Mouse (Mus musculus) adrenal gland, adult (tissue): ENCODE data around the gene Mlxip.

ENCODE experiments used
- DNase-seq, 2 experiments: peaks; one replicate each; pipeline ENCODE4 v3.0.0; 2022 to 2023; ENCODE audit warnings: low spot score in 1 of 2; ENCODE audit not compliant: inconsistent age in 2 of 2

Mlxip gene

DNA sequence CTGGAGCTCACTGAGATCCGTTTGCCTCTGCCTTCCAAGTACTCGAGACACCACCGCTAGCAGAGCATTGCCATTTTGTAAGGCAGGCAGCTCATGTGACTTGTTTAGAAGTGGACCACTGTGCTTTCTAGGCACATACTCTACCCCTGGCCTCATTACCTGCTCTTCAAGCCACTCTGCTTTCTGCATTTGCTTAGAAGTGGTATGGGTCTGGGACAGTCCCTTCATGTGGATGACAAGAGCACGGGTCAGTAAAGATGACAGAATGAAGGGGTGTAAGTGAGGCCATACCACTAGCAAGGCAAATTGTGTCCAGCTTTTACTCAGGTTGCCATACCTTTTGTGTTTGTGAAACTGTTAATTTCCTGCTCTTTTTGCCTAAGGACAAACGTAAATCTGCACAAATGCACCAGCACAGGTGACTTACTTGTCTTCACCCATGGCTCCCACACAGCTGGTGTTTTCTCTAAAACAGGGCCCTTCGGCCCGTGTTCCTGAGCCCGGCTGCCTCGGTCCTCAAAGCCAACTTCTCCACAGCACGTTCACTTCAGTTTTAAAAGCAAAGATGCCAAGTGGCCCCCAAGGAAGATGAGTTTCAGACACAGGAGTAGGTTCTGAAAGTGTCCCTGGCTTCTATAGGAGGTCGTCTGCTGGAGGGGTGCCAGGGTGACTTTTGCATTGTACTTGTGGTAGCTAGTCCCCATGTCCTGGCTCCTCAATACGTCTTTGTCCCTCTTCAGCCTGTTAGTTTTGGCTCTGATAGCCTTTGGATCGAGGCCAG, 37.1 kb downstream of the Mlxip start:
- DNase-seq: peak; percentile 69 to 90

DNA sequence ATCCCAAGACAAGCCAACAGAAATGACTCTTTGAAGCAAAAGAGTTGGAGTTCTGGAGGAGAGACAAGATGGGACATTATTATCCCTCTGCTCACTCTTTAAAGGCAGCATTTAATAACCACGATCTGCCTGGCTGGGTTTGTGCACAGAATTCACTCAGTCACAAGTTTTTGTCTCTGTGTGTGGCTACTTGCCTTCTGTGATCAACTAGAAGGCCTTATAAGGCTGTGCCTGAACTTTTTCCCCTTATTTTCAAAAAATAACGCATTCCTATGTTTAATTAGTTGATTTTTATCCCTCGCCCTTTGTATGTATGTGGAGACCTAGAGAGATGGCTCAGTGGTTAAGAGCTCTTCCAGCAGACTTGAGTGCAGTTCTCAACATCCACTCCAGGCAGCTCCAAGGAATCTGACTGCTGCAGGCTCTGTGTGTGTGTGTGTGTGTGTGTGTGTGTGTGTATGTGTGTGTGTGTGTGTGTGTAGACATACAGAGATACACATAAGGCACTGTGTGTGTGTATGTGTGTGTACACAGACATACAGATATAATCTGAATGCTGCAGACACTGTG, 37.8 kb downstream of the Mlxip start:
- DNase-seq: no peak

- no peak for DNase-seq
Measured at GRCm38 (mm10) chr5:123436071-123436779, 41.6 kb downstream of the Mlxip start.

DNA sequence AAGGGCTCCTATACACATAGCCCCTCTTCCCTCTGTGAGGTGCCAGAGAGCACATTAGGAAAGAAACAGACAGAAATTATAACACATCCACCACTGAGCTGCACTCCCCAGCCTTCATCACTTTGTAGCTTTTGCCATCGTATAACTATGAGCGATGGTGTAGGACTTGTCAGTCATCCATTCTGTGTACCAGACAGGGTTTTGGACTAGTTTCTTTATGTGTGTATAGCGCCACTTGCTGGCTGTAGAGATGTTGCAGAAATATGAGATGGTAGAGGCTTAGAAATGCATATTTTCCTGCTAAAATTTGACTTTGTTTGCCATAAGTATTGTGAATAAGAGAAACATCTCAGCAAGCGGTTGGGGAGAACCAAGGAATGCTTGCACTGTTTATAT, 42.2 kb downstream of the Mlxip start:
- peak; percentile 50 to 88 for DNase-seq

DNA sequence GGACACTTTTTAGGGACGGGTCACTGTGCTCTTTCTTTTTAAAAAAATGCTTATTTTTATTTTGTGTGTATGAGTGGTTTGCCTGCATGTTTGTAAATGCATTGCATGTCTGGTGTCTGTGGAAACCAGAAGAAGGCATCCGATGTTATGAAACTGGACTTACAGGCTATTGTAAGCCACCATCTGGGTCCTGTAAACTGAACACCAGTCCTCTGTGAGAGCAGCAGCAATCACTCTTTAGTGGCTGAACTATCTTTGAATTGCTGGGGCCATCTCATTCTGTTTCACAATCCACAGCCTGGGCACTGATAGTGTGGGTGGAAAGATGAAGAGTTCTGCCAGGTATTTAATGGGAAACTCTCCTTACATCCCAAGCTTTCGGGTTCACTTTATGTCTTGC, 43.8 kb downstream of the Mlxip start:
- no peak for DNase-seq

GRCm38 (mm10) chr5:123439312-123439711, 44.7 kb downstream of the Mlxip start:
- DNase-seq: no peak

DNA sequence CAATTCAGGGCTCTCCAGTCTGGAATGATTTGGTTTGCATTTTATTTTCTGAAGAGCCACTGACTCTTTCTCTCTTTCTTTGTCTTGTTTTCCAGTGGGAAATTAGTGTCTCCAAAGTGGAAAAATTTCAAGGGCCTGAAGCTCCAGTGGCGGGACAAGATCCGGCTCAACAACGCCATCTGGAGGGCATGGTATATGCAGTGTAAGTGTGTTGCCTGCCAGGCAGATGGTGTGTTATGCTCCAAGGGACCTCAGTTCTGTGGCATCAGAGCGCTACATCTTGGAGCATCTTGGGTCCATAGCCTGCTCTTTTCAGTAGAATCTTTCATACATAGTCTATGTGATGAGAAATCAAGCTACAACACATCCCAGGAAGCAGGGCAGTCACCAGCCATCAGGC, 45.3 kb downstream of the Mlxip start:
- peak in 1 of 2 experiments; percentile 76 for DNase-seq

- no peak for DNase-seq
Measured at GRCm38 (mm10) chr5:123440664-123441063, 46.1 kb downstream of the Mlxip start.

DNA sequence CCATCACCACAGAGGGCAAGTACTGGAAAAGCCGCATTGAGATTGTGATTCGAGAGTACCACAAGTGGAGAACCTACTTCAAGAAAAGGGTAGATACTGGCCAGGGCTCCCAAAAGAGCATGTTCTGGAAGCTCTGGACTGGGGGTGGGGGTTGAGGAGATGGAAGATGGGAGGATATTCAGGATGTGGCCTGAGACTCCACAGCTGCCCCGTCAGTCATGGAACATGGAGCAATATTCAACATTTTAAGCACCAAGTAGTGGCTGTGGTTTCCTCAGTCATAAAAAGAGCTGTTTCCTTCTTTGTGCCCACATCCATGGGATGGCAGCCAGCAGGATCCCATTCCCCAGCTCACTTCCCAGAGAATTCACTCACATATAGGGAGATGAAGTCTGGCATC, 47.7 kb downstream of the Mlxip start:
- DNase-seq: no peak

- DNase-seq: peak; percentile 66 to 90
Measured at GRCm38 (mm10) chr5:123444069-123444468, 49.5 kb downstream of the Mlxip start.

DNA sequence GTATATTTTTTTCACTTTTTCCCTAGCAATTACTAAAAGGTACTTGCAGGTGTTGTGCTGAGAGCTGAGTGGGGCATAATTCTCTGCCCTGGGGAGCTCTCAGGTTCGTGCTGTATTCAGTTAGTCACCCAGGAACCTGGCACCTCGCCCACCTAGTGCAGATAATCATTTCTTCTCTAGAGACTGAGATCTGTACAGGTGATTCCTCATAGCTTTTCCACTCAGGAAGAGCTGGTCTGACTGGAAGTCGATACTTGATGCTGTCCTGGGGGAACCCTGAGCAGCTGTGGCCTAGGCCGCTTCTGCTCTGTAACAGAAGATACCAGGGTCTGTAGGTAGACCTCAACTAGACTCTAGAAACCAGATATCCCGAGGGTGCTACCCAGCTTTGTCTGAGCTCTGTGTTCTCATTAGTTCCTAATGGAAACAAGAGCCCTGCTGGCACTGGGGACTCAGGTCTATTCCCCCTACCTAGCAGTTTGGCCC, 50.3 kb downstream of the Mlxip start:
- no peak for DNase-seq

- DNase-seq: no peak
Measured at GRCm38 (mm10) chr5:123451886-123452285, 57.3 kb downstream of the Mlxip start.

- peak in 1 of 2 experiments; percentile 27 for DNase-seq
Measured at GRCm38 (mm10) chr5:123461420-123461819, 66.8 kb downstream of the Mlxip start.

DNA sequence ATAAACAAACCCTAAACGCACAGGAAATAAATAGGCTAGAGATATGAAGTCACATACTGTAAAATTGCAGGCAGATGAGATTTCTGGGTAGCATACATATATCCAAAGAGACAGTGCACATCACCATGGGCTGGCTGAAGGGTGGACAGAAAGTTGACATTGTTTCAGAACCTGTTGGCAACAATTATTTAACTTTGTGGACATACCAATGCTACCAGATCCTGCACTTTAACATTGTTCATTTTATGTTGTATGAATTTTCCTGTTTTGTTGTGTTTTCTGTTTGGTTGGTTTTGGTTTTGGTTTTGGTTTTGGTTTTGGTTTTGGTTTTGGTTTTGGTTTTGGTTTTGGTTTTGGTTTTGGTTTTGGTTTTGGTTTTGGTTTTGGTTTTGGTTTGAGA, 70.0 kb downstream of the Mlxip start:
- no peak for DNase-seq

DNA sequence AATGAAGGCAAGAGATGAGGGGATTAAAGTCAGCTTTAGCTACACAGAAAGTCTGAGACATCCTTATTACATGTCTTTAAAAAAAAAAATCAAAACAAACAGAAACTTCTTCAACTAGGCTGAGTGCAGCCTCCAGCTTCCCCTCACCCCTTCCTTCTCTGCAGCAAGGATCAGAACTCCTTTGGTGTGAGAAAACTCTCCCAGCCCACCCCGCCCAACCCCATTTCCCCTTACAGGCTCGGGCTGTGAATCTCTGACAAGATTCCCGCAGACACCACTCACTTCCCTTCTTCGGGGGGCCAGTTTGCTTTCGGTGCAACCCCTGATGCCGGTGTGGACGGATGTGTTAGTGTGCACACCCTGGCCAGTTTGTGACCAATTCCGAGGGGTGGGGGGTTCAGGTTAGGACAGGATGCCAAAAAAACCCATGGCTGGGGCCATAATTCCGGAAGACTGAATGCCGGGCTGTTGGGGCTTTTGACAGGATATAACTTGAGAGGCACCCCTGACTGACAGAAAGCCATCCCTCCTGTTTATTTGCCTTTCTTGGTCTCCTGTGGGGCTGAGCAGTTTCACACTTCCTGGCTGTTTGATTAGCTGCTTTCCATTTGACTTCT, 76.3 kb downstream of the Mlxip start:
- DNase-seq: no peak

- DNase-seq: no peak
Measured at GRCm38 (mm10) chr5:123473817-123474216, 79.2 kb downstream of the Mlxip start.

- DNase-seq: no peak
Measured at GRCm38 (mm10) chr5:123487659-123488395, 93.2 kb downstream of the Mlxip start.

GRCm38 (mm10) chr5:123489112-123489785, 94.7 kb downstream of the Mlxip start, which contains the start of the genes Lrrc43 and Il31:
TSS of gene Lrrc43 (plus strand) at chr5:123489305.
TSS of gene Il31 (minus strand) at chr5:123489489.
- DNase-seq: no peak

GRCm38 (mm10) chr5:123489935-123490334, 95.3 kb downstream of the Mlxip start:
- no peak for DNase-seq

- peak; percentile 58 to 83 for DNase-seq
Measured at GRCm38 (mm10) chr5:123499717-123500116, 105.1 kb downstream of the Mlxip start.
